Mouse (Mus musculus): ENCODE results near the gene Tnfrsf12a. TPM values are rescaled to one million over a fixed set of nuclear protein-coding genes. Genes with fewer than 3 reads are reported as not detected.

Tnfrsf12a gene
- polyA plus RNA-seq, 1 experiment from 2014 or later: 2.5 TPM

DNA sequence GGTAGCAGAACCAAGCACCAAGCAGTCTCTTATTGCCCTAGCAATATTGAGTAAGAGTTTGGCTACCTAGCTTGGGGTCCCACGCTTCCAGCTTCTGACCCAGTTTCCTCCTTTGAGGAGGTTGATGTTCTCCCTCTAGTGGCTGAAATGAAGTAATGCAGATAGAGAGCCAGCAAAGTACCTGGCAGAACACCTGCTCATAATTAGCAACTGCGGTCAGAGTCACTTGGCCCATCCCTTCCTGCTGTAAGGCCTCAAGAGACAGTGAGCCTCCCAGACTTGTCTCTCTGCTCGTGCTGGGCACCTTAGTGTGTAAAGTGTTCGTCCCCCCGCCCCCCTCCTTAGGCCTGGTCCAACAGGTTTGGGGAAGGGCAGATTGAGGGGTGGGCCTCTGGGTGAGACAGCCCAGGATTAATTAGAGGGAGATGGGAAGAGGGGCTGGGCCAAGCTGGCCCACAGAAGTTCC, 12.7 kb downstream of the Tnfrsf12a start:
- Histone ChIP-seq H3K4me2 (ENCODE audit: low read depth, low read length, severe bottlenecking) (no peak overlapping the region), H3K36me3 (ENCODE audit: control insufficient read depth, insufficient read depth, low read length) (no peaks in the 10 kb centered on the region), H3K4me3 (ENCODE audit: low read depth, low read length) (no peak overlapping the region), H3K9ac (ENCODE audit: low read length) (no peak overlapping the region), H3K9me3 (ENCODE audit: control insufficient read depth, low read length) (no peaks in the 10 kb centered on the region), H3K27ac (ENCODE audit: low read depth, low read length) (no peak overlapping the region), H3K4me1 (replicated peaks; ENCODE audit: control insufficient read depth, insufficient read depth, low read length) (0 out of 2 replicates have a peak, but pooled peaks cover 2% of the 10 kb centered on the region), H3K27me3 (ENCODE audit: control insufficient read depth, insufficient read depth, low read length) (peaks cover 23% of the 10 kb centered on the region)
- WGBS: 10% methylated on average over 5 of the region's 5 CpGs
- ATAC-seq (replicated peaks; ENCODE audit: low FRiP score) (peak; percentile 49), DNase-seq (ENCODE audit: low spot score) (no peak)

DNA sequence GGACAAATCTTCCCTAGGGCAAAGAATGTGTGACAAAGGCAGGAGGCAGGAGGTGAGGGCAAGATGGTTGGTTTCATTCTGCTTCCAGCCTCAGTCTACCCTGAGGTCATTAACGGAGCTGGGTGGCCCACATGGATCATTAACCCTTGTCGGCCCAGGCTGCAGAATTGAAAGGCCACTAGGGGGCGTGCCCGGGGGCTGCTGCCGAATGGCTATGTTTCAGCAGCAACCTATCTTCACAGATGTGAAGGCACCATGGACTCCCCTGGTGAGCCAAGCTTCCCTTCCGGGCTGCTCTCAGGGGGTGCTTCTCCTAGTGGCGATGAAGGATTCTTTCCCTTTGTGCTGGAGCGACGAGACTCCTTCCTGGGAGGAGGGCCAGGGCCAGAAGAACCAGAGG, 15.7 kb downstream of the Tnfrsf12a start:
- 4% methylated on average over 9 of the region's 9 CpGs for WGBS
- Histone ChIP-seq H3K4me3 (ENCODE audit: low read depth, low read length) (no peak overlapping the region), H3K27me3 (ENCODE audit: control insufficient read depth, insufficient read depth, low read length) (peaks cover 23% of the 10 kb centered on the region), H3K27ac (ENCODE audit: low read depth, low read length) (no peak overlapping the region), H3K36me3 (ENCODE audit: control insufficient read depth, insufficient read depth, low read length) (no peaks in the 10 kb centered on the region), H3K4me2 (ENCODE audit: low read depth, low read length, severe bottlenecking) (no peak overlapping the region), H3K9ac (ENCODE audit: low read length) (no peak overlapping the region), H3K4me1 (replicated peaks; ENCODE audit: control insufficient read depth, insufficient read depth, low read length) (0 out of 2 replicates have a peak, but pooled peaks cover 2% of the 10 kb centered on the region), H3K9me3 (ENCODE audit: control insufficient read depth, low read length) (no peaks in the 10 kb centered on the region; the same call in 1 of the 2 replicates)
- no peak for ATAC-seq (replicated peaks; ENCODE audit: low FRiP score)
- DNase-seq (ENCODE audit: low spot score): peak; percentile 71

DNA sequence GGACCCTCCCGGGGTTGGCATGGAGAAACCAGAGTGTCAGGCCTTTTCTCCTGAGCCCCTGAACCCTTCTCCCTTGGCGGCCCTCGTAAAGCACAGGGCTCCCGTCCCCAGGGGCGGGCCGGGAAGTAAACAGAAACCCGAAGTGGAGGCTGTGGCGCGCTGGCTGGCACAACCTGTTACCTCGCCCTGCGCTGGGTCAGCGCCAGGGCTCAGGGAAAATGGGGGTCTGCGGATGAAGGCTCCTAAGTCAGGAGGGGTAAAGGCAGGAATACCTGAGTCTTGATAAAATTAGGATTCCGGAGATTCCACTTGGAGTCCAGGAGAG, 16.4 kb downstream of the Tnfrsf12a start:
- no peak overlapping the region for H3K9ac ChIP-seq (ENCODE audit: low read length)
- no peak overlapping the region for H3K4me2 ChIP-seq (ENCODE audit: low read depth, low read length, severe bottlenecking)
- peaks cover 23% of the 10 kb centered on the region for H3K27me3 ChIP-seq (ENCODE audit: control insufficient read depth, insufficient read depth, low read length)
- ATAC-seq (replicated peaks; ENCODE audit: low FRiP score) (no peak), DNase-seq (ENCODE audit: low spot score) (no peak)
- H3K4me3 ChIP-seq (ENCODE audit: low read depth, low read length): no peak overlapping the region
- 5% methylated on average over 14 of the region's 14 CpGs for WGBS
- no peak overlapping the region for H3K27ac ChIP-seq (ENCODE audit: low read depth, low read length)
- 0 out of 2 replicates have a peak, but pooled peaks cover 2% of the 10 kb centered on the region for H3K4me1 ChIP-seq (replicated peaks; ENCODE audit: control insufficient read depth, insufficient read depth, low read length)
- no peaks in the 10 kb centered on the region; the same call in 1 of the 2 replicates for H3K9me3 ChIP-seq (ENCODE audit: control insufficient read depth, low read length)
- no peaks in the 10 kb centered on the region for H3K36me3 ChIP-seq (ENCODE audit: control insufficient read depth, insufficient read depth, low read length)

DNA sequence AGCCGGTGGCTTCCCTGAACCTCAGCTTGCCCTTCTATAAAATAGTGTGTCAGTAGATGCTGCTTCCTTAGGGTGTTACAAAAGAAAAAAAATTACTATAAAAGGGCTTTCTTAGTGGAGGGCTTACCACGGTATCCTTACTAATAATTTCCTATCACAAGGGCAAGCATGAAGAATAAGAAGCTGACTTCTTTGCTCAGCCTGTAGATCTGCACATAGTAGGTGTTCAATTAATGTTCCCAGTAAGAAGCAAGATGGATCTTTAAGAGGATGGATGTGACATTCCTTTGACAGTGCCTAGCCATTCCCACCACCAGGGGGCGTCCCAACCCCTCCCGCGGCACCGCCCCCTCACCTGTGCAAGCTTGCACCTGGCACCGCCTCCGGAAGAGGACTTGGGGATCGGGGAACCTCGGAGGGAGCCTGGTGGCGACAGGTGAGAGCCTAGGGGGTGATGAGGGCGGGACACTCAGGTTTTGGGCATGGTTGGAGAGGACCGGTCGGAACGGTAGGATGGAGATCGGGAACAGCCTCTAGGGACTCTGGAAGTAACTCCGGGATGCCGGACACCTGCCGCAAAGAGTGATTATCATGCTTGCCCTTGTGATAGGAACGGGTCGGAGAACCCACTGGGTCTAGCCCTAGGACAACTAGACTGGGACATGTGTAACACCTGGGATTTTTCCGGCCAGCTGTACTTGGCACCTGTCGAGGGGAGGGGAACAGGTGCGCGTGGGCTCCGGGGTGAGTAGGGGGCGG, 17.0 kb downstream of the Tnfrsf12a start, which contains the start of gene Bicdl2:
Gene Bicdl2 (plus strand): TSS at position 390 of the 759 bp plus-strand sequence.
- H3K4me2 ChIP-seq (ENCODE audit: low read depth, low read length, severe bottlenecking): peak within 1 kb of the TSS; percentile 27
- WGBS: 6% methylated on average over 27 of the region's 27 CpGs
- peaks cover 23% of the 10 kb centered on the region for H3K27me3 ChIP-seq (ENCODE audit: control insufficient read depth, insufficient read depth, low read length)
- no peak within 1 kb of the TSS for H3K9ac ChIP-seq (ENCODE audit: low read length)
- no peaks in the 10 kb centered on the region for H3K36me3 ChIP-seq (ENCODE audit: control insufficient read depth, insufficient read depth, low read length)
- DNase-seq (ENCODE audit: low spot score) (peak; percentile 71), ATAC-seq (replicated peaks; ENCODE audit: low FRiP score) (no peak)
- H3K4me1 ChIP-seq (replicated peaks; ENCODE audit: control insufficient read depth, insufficient read depth, low read length): 0 out of 2 replicates have a peak, but pooled peaks cover 2% of the 10 kb centered on the region
- no peak within 1 kb of the TSS for H3K4me3 ChIP-seq (ENCODE audit: low read depth, low read length)
- H3K27ac ChIP-seq (ENCODE audit: low read depth, low read length): no peak within 1 kb of the TSS
- no peaks in the 10 kb centered on the region; the same call in 1 of the 2 replicates for H3K9me3 ChIP-seq (ENCODE audit: control insufficient read depth, low read length)

DNA sequence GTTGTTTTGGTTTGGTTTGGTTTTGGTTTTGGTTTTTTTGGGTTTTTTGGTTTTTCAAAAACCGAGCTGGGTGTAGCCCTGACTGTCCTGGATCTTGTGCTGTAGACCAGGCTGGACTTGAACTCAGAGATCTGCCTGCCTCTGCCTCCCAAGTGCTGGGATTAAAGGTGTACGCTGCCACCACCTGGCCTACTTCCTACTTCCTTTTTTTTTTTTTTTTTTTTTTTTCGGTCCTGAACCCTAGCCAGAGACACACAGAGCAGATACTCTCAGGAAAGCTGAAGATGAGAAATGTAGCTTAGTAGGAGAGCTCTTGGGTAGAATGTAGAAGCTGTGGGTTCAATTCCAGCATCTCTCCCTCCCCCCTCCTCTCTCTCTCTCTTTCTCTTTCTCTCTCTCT, 18.8 kb downstream of the Tnfrsf12a start:
- peaks cover 23% of the 10 kb centered on the region for H3K27me3 ChIP-seq (ENCODE audit: control insufficient read depth, insufficient read depth, low read length)
- H3K9me3 ChIP-seq (ENCODE audit: control insufficient read depth, low read length): no peaks in the 10 kb centered on the region; the same call in 1 of the 2 replicates
- 86% methylated on average over 3 of the region's 3 CpGs for WGBS
- H3K27ac ChIP-seq (ENCODE audit: low read depth, low read length): no peak overlapping the region
- no peak overlapping the region for H3K4me3 ChIP-seq (ENCODE audit: low read depth, low read length)
- no peak overlapping the region for H3K4me2 ChIP-seq (ENCODE audit: low read depth, low read length, severe bottlenecking)
- no peak for DNase-seq (ENCODE audit: low spot score)
- no peak for ATAC-seq (replicated peaks; ENCODE audit: low FRiP score)
- no peak overlapping the region for H3K9ac ChIP-seq (ENCODE audit: low read length)
- no peaks in the 10 kb centered on the region for H3K4me1 ChIP-seq (replicated peaks; ENCODE audit: control insufficient read depth, insufficient read depth, low read length)
- no peaks in the 10 kb centered on the region for H3K36me3 ChIP-seq (ENCODE audit: control insufficient read depth, insufficient read depth, low read length)

DNA sequence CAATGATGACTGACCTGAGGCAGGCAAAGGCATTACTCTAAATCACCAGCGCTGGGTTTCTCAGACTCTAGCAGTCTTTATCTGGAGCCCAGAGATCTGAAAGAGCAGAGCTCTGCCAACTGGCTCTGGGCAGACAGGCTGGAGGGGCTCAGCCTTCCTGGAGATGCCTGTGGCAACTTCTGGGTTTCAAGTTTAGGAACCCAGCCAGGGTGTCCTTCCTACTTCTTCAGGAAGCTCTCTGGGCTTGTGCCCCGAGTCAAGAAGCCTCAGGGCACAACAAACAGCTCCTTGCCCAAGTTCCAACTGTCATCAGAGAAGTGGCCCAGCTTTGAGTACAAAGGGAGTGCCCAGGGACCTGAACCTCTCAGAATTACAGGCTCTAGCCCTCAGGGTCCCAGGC, 22.9 kb downstream of the Tnfrsf12a start:
- H3K9ac ChIP-seq (ENCODE audit: low read length): no peak overlapping the region
- no peaks in the 10 kb centered on the region; the same call in 1 of the 2 replicates for H3K9me3 ChIP-seq (ENCODE audit: control insufficient read depth, low read length)
- no peak for ATAC-seq (replicated peaks; ENCODE audit: low FRiP score)
- 65% methylated on average over 2 of the region's 2 CpGs for WGBS
- no peak for DNase-seq (ENCODE audit: low spot score)
- H3K4me1 ChIP-seq (replicated peaks; ENCODE audit: control insufficient read depth, insufficient read depth, low read length): no peaks in the 10 kb centered on the region
- no peak overlapping the region for H3K4me3 ChIP-seq (ENCODE audit: low read depth, low read length)
- H3K4me2 ChIP-seq (ENCODE audit: low read depth, low read length, severe bottlenecking): no peak overlapping the region
- H3K36me3 ChIP-seq (ENCODE audit: control insufficient read depth, insufficient read depth, low read length): no peaks in the 10 kb centered on the region
- H3K27ac ChIP-seq (ENCODE audit: low read depth, low read length): no peak overlapping the region
- H3K27me3 ChIP-seq (ENCODE audit: control insufficient read depth, insufficient read depth, low read length): no peaks in the 10 kb centered on the region

DNA sequence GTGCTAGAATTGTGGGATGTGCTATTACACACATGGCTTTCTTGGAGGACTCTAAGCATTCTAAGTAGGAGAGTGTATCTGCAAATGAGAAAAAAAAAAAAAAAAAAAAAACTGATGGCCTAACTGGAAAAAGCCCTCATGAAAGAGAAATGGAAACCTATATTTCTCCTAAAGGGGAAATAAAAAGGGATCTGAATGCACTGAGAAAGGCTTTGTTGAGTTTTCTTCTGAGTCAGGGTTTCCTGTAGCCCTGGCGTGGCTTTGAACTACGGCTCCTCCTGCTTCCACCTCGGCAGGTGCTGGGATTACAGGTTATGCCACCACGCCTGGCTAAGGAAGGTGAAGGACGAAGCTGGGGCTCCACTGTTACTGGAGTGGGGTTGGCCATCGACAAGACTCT, 23.3 kb downstream of the Tnfrsf12a start:
- DNase-seq (ENCODE audit: low spot score) (no peak), ATAC-seq (replicated peaks; ENCODE audit: low FRiP score) (no peak)
- H3K4me3 ChIP-seq (ENCODE audit: low read depth, low read length): no peak overlapping the region
- H3K27me3 ChIP-seq (ENCODE audit: control insufficient read depth, insufficient read depth, low read length): no peaks in the 10 kb centered on the region
- no peaks in the 10 kb centered on the region for H3K36me3 ChIP-seq (ENCODE audit: control insufficient read depth, insufficient read depth, low read length)
- 61% methylated on average over 6 of the region's 6 CpGs for WGBS
- no peak overlapping the region for H3K9ac ChIP-seq (ENCODE audit: low read length)
- no peak overlapping the region for H3K27ac ChIP-seq (ENCODE audit: low read depth, low read length)
- H3K4me1 ChIP-seq (replicated peaks; ENCODE audit: control insufficient read depth, insufficient read depth, low read length): no peaks in the 10 kb centered on the region
- H3K4me2 ChIP-seq (ENCODE audit: low read depth, low read length, severe bottlenecking): no peak overlapping the region
- no peaks in the 10 kb centered on the region; the same call in 1 of the 2 replicates for H3K9me3 ChIP-seq (ENCODE audit: control insufficient read depth, low read length)

DNA sequence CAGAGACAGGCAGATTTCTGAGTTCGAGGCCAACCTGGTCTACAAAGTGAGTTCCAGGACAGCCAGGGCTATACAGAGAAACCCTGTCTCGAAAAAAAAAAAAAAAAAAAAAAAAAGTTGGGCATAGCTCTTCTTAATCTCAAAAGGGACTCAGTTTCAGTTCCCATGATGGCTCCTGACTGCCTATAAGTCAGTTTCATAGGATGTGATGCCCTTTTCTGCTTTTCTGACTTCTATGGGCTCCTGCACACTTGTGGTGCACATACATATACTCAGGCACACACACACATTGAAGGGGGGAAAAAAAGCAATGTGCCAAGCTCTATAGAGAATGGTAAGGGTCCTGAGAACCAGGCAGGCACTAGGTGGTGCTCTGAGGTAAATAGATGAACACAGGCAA, 23.9 kb downstream of the Tnfrsf12a start:
- ATAC-seq (replicated peaks; ENCODE audit: low FRiP score) (no peak), DNase-seq (ENCODE audit: low spot score) (no peak)
- H3K9ac ChIP-seq (ENCODE audit: low read length): no peak overlapping the region
- no peaks in the 10 kb centered on the region; the same call in 1 of the 2 replicates for H3K9me3 ChIP-seq (ENCODE audit: control insufficient read depth, low read length)
- 79% methylated on average over 2 of the region's 2 CpGs for WGBS
- H3K36me3 ChIP-seq (ENCODE audit: control insufficient read depth, insufficient read depth, low read length): no peaks in the 10 kb centered on the region
- no peak overlapping the region for H3K4me2 ChIP-seq (ENCODE audit: low read depth, low read length, severe bottlenecking)
- no peak overlapping the region for H3K4me3 ChIP-seq (ENCODE audit: low read depth, low read length)
- H3K27ac ChIP-seq (ENCODE audit: low read depth, low read length): no peak overlapping the region
- H3K27me3 ChIP-seq (ENCODE audit: control insufficient read depth, insufficient read depth, low read length): no peaks in the 10 kb centered on the region
- no peaks in the 10 kb centered on the region for H3K4me1 ChIP-seq (replicated peaks; ENCODE audit: control insufficient read depth, insufficient read depth, low read length)

DNA sequence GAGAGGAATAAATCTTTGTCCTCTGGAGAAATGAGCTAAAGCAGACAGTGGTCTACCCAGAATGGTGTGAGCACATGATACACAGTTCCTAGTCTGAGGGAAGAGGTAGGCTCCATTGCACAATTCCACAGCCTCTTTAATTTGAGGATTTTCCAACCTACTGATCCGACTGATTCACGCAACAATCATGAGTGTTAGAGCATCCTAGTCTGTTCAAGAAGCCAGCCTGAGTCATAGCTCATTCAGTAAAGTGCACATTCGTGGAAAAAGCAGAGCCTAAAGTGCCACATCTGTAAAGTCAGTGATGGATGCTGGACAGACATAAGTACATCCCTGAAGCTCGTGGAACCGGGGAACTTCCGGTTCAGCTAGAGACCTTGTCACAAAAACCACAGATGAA, 25.9 kb downstream of the Tnfrsf12a start:
- ATAC-seq (replicated peaks; ENCODE audit: low FRiP score): no peak
- H3K27me3 ChIP-seq (ENCODE audit: control insufficient read depth, insufficient read depth, low read length): no peaks in the 10 kb centered on the region
- WGBS: 84% methylated on average over 6 of the region's 6 CpGs
- no peak for DNase-seq (ENCODE audit: low spot score)
- no peaks in the 10 kb centered on the region for H3K4me1 ChIP-seq (replicated peaks; ENCODE audit: control insufficient read depth, insufficient read depth, low read length)
- no peaks in the 10 kb centered on the region for H3K9me3 ChIP-seq (ENCODE audit: control insufficient read depth, low read length)
- H3K27ac ChIP-seq (ENCODE audit: low read depth, low read length): no peak overlapping the region
- H3K4me3 ChIP-seq (ENCODE audit: low read depth, low read length): no peak overlapping the region
- no peak overlapping the region for H3K4me2 ChIP-seq (ENCODE audit: low read depth, low read length, severe bottlenecking)
- H3K9ac ChIP-seq (ENCODE audit: low read length): no peak overlapping the region
- H3K36me3 ChIP-seq (ENCODE audit: control insufficient read depth, insufficient read depth, low read length): no peaks in the 10 kb centered on the region

Data from forebrain, embryonic 11.5 days (tissue).